Mouse (Mus musculus) CH12.LX (cell line): ENCODE measurements at regions not wholly inside any gene's neighbourhood (a gene's known extent, or its start where the extent isn't known, plus 50 kb on each side); places are given as distances from the start of the nearest gene placed in this dataset.

Experiments used
- DNase-seq: peaks from one replicate; pipeline ENCODE4 v3.0.0-alpha.2; 2013; ENCODE audit errors: extremely low read depth
- H3K27ac ChIP-seq: 2 replicates; pipeline ENCODE4 v1.5.1; 2012; ENCODE audit warnings: low read depth, mild to moderate bottlenecking, control low read depth, moderate library complexity; ENCODE audit not compliant: insufficient read depth
- H3K27me3 ChIP-seq: replicated peaks from 2 replicates; pipeline ENCODE3; 2012; ENCODE audit warnings: inconsistent platforms
- H3K36me3 ChIP-seq, 2 experiments: replicated peaks in 1 of 2; 2 replicates each; pipeline versions ENCODE3 to v1.6.1; 2012; ENCODE audit warnings: inconsistent platforms in 1 of 2, low read length in 1 of 2, mild to moderate bottlenecking in 1 of 2, mixed read lengths in 1 of 2, moderate library complexity in 1 of 2; ENCODE audit not compliant: control insufficient read depth in 1 of 2, insufficient read depth in 1 of 2
- H3K4me1 ChIP-seq, 2 experiments: 2 replicates each; pipeline ENCODE4 v1.6.1; 2012; ENCODE audit warnings: inconsistent platforms in 1 of 2, moderate library complexity in 1 of 2; ENCODE audit not compliant: insufficient read depth in 2 of 2, control insufficient read depth in 1 of 2
- H3K4me2 ChIP-seq: 2 replicates; pipeline ENCODE4 v1.6.1; 2012; ENCODE audit warnings: low read depth, mild to moderate bottlenecking, control low read depth; ENCODE audit not compliant: poor library complexity, insufficient read depth, severe bottlenecking
- H3K4me3 ChIP-seq, 3 experiments: fragments of 150-350 bp in 1 of 3; sonication (generic) in 1 of 3; replicated peaks in 1 of 3; 2 replicates each; pipeline versions ENCODE3 to v1.5.1; 2011 to 2012; ENCODE audit warnings: low read depth in 2 of 3, low read length in 2 of 3, mild to moderate bottlenecking in 2 of 3, moderate library complexity in 2 of 3, control low read depth in 1 of 3, improper control_type of control experiment in 1 of 3, inconsistent platforms in 1 of 3, mixed read lengths in 1 of 3; ENCODE audit not compliant: poor library complexity in 1 of 3
- H3K79me2 ChIP-seq: replicated peaks from 2 replicates; pipeline ENCODE4 v1.6.1; 2012; ENCODE audit warnings: mild to moderate bottlenecking, moderate library complexity; ENCODE audit not compliant: control insufficient read depth, poor library complexity, insufficient read depth, severe bottlenecking; ENCODE audit errors: extremely low read depth
- H3K9ac ChIP-seq: 2 replicates; pipeline ENCODE4 v1.6.1; 2012; ENCODE audit warnings: low read depth, mild to moderate bottlenecking, control low read depth, moderate library complexity; ENCODE audit not compliant: insufficient read depth
- H3K9me3 ChIP-seq: replicated peaks from 2 replicates; pipeline ENCODE3; 2012; ENCODE audit warnings: low read length, inconsistent platforms, mixed read lengths
- BHLHE40 ChIP-seq: IDR thresholded peaks from 2 replicates; pipeline ENCODE4 v1.6.1; 2011; ENCODE audit warnings: mild to moderate bottlenecking, low read depth, low read length, improper control_type of control experiment
- CTCF ChIP-seq, 2 experiments: IDR thresholded peaks in 1 of 2; conservative IDR thresholded peaks in 1 of 2; 2 replicates each; pipeline ENCODE4 v1.5.1; 2011 to 2012; ENCODE audit warnings: low read depth in 2 of 2, low read length in 2 of 2, improper control_type of control experiment in 1 of 2, inconsistent platforms in 1 of 2, mild to moderate bottlenecking in 1 of 2, moderate library complexity in 1 of 2
- ELF1 ChIP-seq: IDR thresholded peaks from 2 replicates; pipeline ENCODE4 v1.6.1; 2014; ENCODE audit warnings: low read depth, mild to moderate bottlenecking, inconsistent platforms, low read length, improper control_type of control experiment
- ETS1 ChIP-seq: conservative IDR thresholded peaks from 2 replicates; pipeline ENCODE4 v1.6.1; 2012; ENCODE audit warnings: low read depth, mild to moderate bottlenecking, inconsistent platforms, low read length, improper control_type of control experiment, moderate library complexity
- GABPA ChIP-seq: IDR thresholded peaks from 2 replicates; pipeline ENCODE4 v1.6.1; 2012; ENCODE audit warnings: low read depth, low read length, improper control_type of control experiment, inconsistent platforms; ENCODE audit not compliant: insufficient replicate concordance
- HCFC1 ChIP-seq: IDR thresholded peaks from 2 replicates; pipeline ENCODE4 v1.6.1; 2012; ENCODE audit warnings: low read depth, mild to moderate bottlenecking, inconsistent platforms, low read length, improper control_type of control experiment
- JUN ChIP-seq: IDR thresholded peaks from 2 replicates; pipeline ENCODE4 v1.6.1; 2011; ENCODE audit warnings: low read depth, mild to moderate bottlenecking, low read length, improper control_type of control experiment, moderate library complexity; ENCODE audit not compliant: insufficient read depth
- JUND ChIP-seq: conservative IDR thresholded peaks from 2 replicates; pipeline ENCODE4 v1.6.1; 2011; ENCODE audit warnings: low read depth, low read length, improper control_type of control experiment
- KAT2A ChIP-seq: IDR thresholded peaks from 2 replicates; pipeline ENCODE4 v1.6.1; 2012; ENCODE audit warnings: low read length, improper control_type of control experiment, inconsistent platforms; ENCODE audit not compliant: insufficient replicate concordance
- MAZ ChIP-seq: IDR thresholded peaks from 2 replicates; pipeline ENCODE4 v1.6.1; 2012; ENCODE audit warnings: low read depth, mild to moderate bottlenecking, inconsistent platforms, low read length, improper control_type of control experiment, moderate library complexity
- MEF2A ChIP-seq: IDR thresholded peaks from 2 replicates; pipeline ENCODE4 v1.6.1; 2014; ENCODE audit warnings: low read depth, mild to moderate bottlenecking, inconsistent platforms, low read length, improper control_type of control experiment, borderline replicate concordance
- NELFE ChIP-seq: IDR thresholded peaks from 2 replicates; pipeline ENCODE4 v1.6.1; 2011; ENCODE audit warnings: low read depth, low read length, improper control_type of control experiment
- PAX5 ChIP-seq: IDR thresholded peaks from 2 replicates; pipeline ENCODE4 v1.6.1; 2012; ENCODE audit warnings: low read length, inconsistent platforms, mixed read lengths
- POLR2AphosphoS2 ChIP-seq: IDR thresholded peaks from 2 replicates; pipeline ENCODE4 v1.6.1; 2011; ENCODE audit warnings: low read depth, low read length, improper control_type of control experiment
- RAD21 ChIP-seq: IDR thresholded peaks from 2 replicates; pipeline ENCODE4 v1.6.1; 2011; ENCODE audit warnings: low read depth, mild to moderate bottlenecking, low read length, improper control_type of control experiment, moderate library complexity
- RCOR1 ChIP-seq: conservative IDR thresholded peaks from 2 replicates; pipeline ENCODE4 v1.6.1; 2012; ENCODE audit warnings: low read depth, mild to moderate bottlenecking, inconsistent platforms, low read length, improper control_type of control experiment
- SMC3 ChIP-seq: IDR thresholded peaks from 2 replicates; pipeline ENCODE4 v1.6.1; 2011; ENCODE audit warnings: low read depth, low read length, improper control_type of control experiment
- TBP ChIP-seq: conservative IDR thresholded peaks from 2 replicates; pipeline ENCODE4 v1.6.1; 2011; ENCODE audit warnings: low read depth, low read length, improper control_type of control experiment
- USF1 ChIP-seq: IDR thresholded peaks from 2 replicates; pipeline ENCODE4 v1.6.1; 2014; ENCODE audit warnings: low read depth, mild to moderate bottlenecking, inconsistent platforms, low read length, improper control_type of control experiment
- USF2 ChIP-seq: conservative IDR thresholded peaks from 2 replicates; pipeline ENCODE4 v1.6.1; 2011; ENCODE audit warnings: low read depth, low read length, improper control_type of control experiment
- ZC3H11A ChIP-seq: IDR thresholded peaks from 2 replicates; pipeline ENCODE4 v1.6.1; 2012; ENCODE audit warnings: low read depth, mild to moderate bottlenecking, inconsistent platforms, low read length, improper control_type of control experiment
- ZKSCAN1 ChIP-seq: IDR thresholded peaks from 2 replicates; pipeline ENCODE4 v1.6.1; 2012; ENCODE audit warnings: low read depth, inconsistent platforms, low read length, improper control_type of control experiment, borderline replicate concordance
- dilution Hi-C: fragments of 300-500 bp; cut with MboI; formaldehyde crosslinking; loops from 2 replicates; pipeline ENCODE4 v1.14.3; 2020; ENCODE audit warnings: low sequenced_read_pairs; ENCODE audit not compliant: extremely low pct_unique_long_range_greater_than_20kb, extremely low pct_ligation_motif_present
- in situ Hi-C: fragments of 300-500 bp; cut with MboI; formaldehyde crosslinking; loops from 3 replicates; pipeline ENCODE4 v1.14.3; 2019; ENCODE audit warnings: low sequenced_read_pairs, low pct_ligation_motif_present, low pct_unique_long_range_greater_than_20kb, mixed read lengths

GRCm38 (mm10) chr14:25268090-25268631, 190.8 kb upstream of the Zmiz1 start:
- Histone ChIP-seq H3K36me3 (no peaks in the 10 kb centered on the region), H3K27me3 (no peaks in the 10 kb centered on the region), H3K9me3 (no peaks in the 10 kb centered on the region), H3K4me3 (no peak overlapping the region), H3K9ac (no peak overlapping the region), H3K4me1 (peaks cover 0 to 17% of the 10 kb centered on the region in 2 experiments; a peak in 2 of 4 replicates), H3K4me2 (no peak overlapping the region), H3K79me2 (no peaks in the 10 kb centered on the region), H3K27ac (no peak overlapping the region)
- dilution Hi-C loops, result no loop called here
- DNase-seq, result no peak
- no peak for TF ChIP-seq GABPA
- TF ChIP-seq JUND, result no peak
- TF ChIP-seq JUN, result no peak
- TF ChIP-seq ZC3H11A, result no peak
- no peak for TF ChIP-seq RCOR1
- TF ChIP-seq CTCF (conservative IDR thresholded peaks at IDR 0.05 in 1 of 2, IDR thresholded peaks at IDR 0.05 in 1 of 2; ENCODE audit: low read depth in 2 of 2, low read length in 2 of 2), result no peak
- TF ChIP-seq TBP, result no peak
- TF ChIP-seq SMC3, result no peak
- no peak for TF ChIP-seq ETS1
- TF ChIP-seq RAD21, result no peak
- in situ Hi-C loops, result no loop called here

GRCm38 (mm10) chr14:25270227-25270876, 188.6 kb upstream of the Zmiz1 start:
- no peak overlapping the region for H3K4me2 ChIP-seq
- H3K27me3 ChIP-seq, result peaks cover 6% of the 10 kb centered on the region
- dilution Hi-C loops, result no loop called here
- in situ Hi-C loops, result no loop called here
- no peak overlapping the region for H3K9ac ChIP-seq
- peaks cover 0 to 17% of the 10 kb centered on the region in 2 experiments; a peak in 2 of 4 replicates for H3K4me1 ChIP-seq
- no peak overlapping the region for H3K27ac ChIP-seq
- no peak for TF ChIP-seq NELFE
- no peaks in the 10 kb centered on the region for H3K9me3 ChIP-seq
- no peaks in the 10 kb centered on the region for H3K79me2 ChIP-seq
- H3K36me3 ChIP-seq, result no peaks in the 10 kb centered on the region
- DNase-seq, result no peak
- no peak overlapping the region for H3K4me3 ChIP-seq

- Histone ChIP-seq H3K36me3 (no peaks in the 10 kb centered on the region), H3K4me3 (no peak overlapping the region), H3K4me2 (no peak overlapping the region), H3K9ac (no peak overlapping the region), H3K27ac (no peak overlapping the region), H3K4me1 (peaks cover 0 to 9% of the 10 kb centered on the region in 2 experiments; a peak in 2 of 4 replicates), H3K79me2 (no peaks in the 10 kb centered on the region), H3K9me3 (no peaks in the 10 kb centered on the region), H3K27me3 (peaks cover 11% of the 10 kb centered on the region)
- dilution Hi-C loops (no loop called here), in situ Hi-C loops (no loop called here)
- DNase-seq, result no peak
- TF ChIP-seq KAT2A (no peak), CTCF (conservative IDR thresholded peaks at IDR 0.05 in 1 of 2, IDR thresholded peaks at IDR 0.05 in 1 of 2; ENCODE audit: low read depth in 2 of 2, low read length in 2 of 2) (no peak), PAX5 (no peak), ZKSCAN1 (no peak), ELF1 (no peak), USF1 (no peak), TBP (no peak), POLR2AphosphoS2 (no peak), GABPA (no peak), HCFC1 (no peak), BHLHE40 (no peak), USF2 (no peak), MEF2A (no peak), MAZ (no peak), ETS1 (no peak)
These were observed 186.4 kb upstream of the Zmiz1 start for GRCm38 (mm10) chr14:25272366-25273156.
